Mouse (Mus musculus) ES-Bruce4 (cell line): Measurements from ENCODE around the gene Gpkow.

Source experiments
- CTCF ChIP-seq: IDR thresholded peaks from one replicate; pipeline ENCODE4 v1.8.1; 2011; ENCODE audit warnings: low read depth, low read length
- EP300 ChIP-seq: IDR thresholded peaks from 2 replicates; pipeline ENCODE4 v1.6.1; 2011; ENCODE audit warnings: low read depth, low read length; ENCODE audit not compliant: insufficient read depth
- POLR2A ChIP-seq: IDR thresholded peaks from one replicate; pipeline ENCODE4 v1.8.1; 2011; ENCODE audit warnings: low read length; ENCODE audit not compliant: insufficient read depth

DNA sequence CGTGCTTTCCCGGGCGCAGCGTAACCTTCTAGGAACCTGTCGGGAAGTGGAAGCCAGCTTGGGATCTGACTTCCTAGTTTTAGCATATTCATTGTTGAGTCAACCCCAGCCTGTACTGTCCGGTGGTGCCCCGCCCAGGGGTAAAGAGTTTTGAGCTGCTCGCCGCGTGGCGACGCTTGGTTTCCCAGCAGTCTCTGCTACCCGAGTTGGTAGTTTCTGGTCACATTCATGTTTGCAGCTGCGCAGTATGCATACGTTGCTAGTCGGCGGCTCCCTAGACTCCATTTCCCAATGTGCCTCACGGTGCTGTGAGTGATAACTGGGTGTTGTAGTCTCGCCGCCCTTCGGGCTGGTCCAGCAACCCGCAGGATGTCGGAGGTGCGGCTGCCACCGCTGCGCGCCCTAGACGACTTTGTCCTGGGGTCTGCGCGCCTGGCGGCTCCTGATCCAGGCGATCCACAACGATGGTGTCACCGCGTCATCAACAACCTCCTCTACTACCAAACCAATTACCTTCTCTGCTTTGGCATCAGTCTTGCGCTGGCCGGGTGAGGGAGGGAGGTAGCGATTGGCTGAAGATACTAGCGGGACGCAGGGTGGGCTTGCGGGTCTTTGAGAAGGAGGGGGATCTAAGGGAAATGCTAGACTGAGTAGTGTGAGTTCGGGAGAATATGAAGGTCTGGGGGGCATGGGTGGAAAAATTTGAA is 31.4 kb downstream of the Gpkow start, which contains the start of gene Praf2:
- no peak for TF ChIP-seq EP300
- no peak for TF ChIP-seq CTCF
- no peak for TF ChIP-seq POLR2A
